Mouse (Mus musculus): ENCODE data around the gene Mettl15. TPM values are rescaled to one million over a fixed set of nuclear protein-coding genes. Genes with fewer than 3 reads are reported as not detected.

Gene Mettl15
- total and polyA plus RNA-seq, 3 experiments: 3.1 to 5.3 TPM; not detected in 1

- H3K9ac ChIP-seq (ENCODE audit: control insufficient read depth, low read depth, low read length, poor library complexity, severe bottlenecking): no peak overlapping the region
- H3K36me3 ChIP-seq (ENCODE audit: control insufficient read depth in 1 of 2, insufficient read depth in 2 of 2, low read length in 2 of 2): no peaks in the 10 kb centered on the region
- H3K27me3 ChIP-seq (ENCODE audit: control insufficient read depth in 1 of 2, insufficient read depth in 2 of 2, low read length in 2 of 2): no peaks in the 10 kb centered on the region
- no peaks in the 10 kb centered on the region for H3K9me3 ChIP-seq (replicated peaks; ENCODE audit: insufficient read depth, low read length)
- no peak for DNase-seq (ENCODE audit: low read depth, low spot score)
- no peaks in the 10 kb centered on the region for H3K4me1 ChIP-seq (ENCODE audit: control insufficient read depth in 1 of 2, insufficient read depth in 2 of 2, low read length in 2 of 2)
- H3K27ac ChIP-seq (ENCODE audit: control insufficient read depth, low read depth, low read length): no peak overlapping the region
- H3K4me3 ChIP-seq (ENCODE audit: control insufficient read depth in 1 of 2, insufficient read depth in 1 of 2, low read depth in 2 of 2, low read length in 2 of 2): no peak overlapping the region
- no peak for TF ChIP-seq CHD1 (IDR thresholded peaks at IDR 0.05; ENCODE audit: low read depth, low read length)
- no peak for TF ChIP-seq EP300 (IDR thresholded peaks at IDR 0.05; ENCODE audit: low read depth in 1 of 2, low read length in 2 of 2)
- no peak for TF ChIP-seq GABPA (IDR thresholded peaks at IDR 0.05; ENCODE audit: low read depth, low read length)
- TF ChIP-seq E2F4 (IDR thresholded peaks at IDR 0.05; ENCODE audit: borderline replicate concordance, low read depth, low read length): no peak
- no peak for TF ChIP-seq ZC3H11A (IDR thresholded peaks at IDR 0.05; ENCODE audit: low read depth, low read length)
- TF ChIP-seq CTCF (IDR thresholded peaks at IDR 0.05 in 2 of 3, conservative IDR thresholded peaks at IDR 0.05 in 1 of 3; ENCODE audit: control insufficient read depth in 1 of 3, insufficient read depth in 1 of 3, low read depth in 2 of 3, low read length in 3 of 3, poor library complexity in 1 of 3, severe bottlenecking in 1 of 3): no peak
- no peak for TF ChIP-seq POLR2AphosphoS2 (IDR thresholded peaks at IDR 0.05; ENCODE audit: low read length)
- no peak for TF ChIP-seq RCOR1 (IDR thresholded peaks at IDR 0.05; ENCODE audit: low read depth, low read length)
- no peak for TF ChIP-seq SMC3 (IDR thresholded peaks at IDR 0.05; ENCODE audit: low read depth, low read length)
- TF ChIP-seq ETS1 (IDR thresholded peaks at IDR 0.05; ENCODE audit: low read depth, low read length): no peak
- no peak for TF ChIP-seq GATA1 (IDR thresholded peaks at IDR 0.05; ENCODE audit: low read depth, low read length)
- no peak for TF ChIP-seq CHD2 (IDR thresholded peaks at IDR 0.05; ENCODE audit: low read length)
- TF ChIP-seq TBP (IDR thresholded peaks at IDR 0.05; ENCODE audit: low read depth, low read length): no peak
- no peak for TF ChIP-seq MYC (IDR thresholded peaks at IDR 0.05; ENCODE audit: low read depth, low read length)
- no peak for TF ChIP-seq MYB (IDR thresholded peaks at IDR 0.05; ENCODE audit: low read depth, low read length)
- TF ChIP-seq NRF1 (IDR thresholded peaks at IDR 0.05; ENCODE audit: insufficient read depth, low read depth, low read length, poor library complexity, severe bottlenecking): no peak
- no peak for TF ChIP-seq BHLHE40 (IDR thresholded peaks at IDR 0.05; ENCODE audit: borderline replicate concordance, low read depth, low read length)
- no peak for TF ChIP-seq MEF2A (IDR thresholded peaks at IDR 0.05; ENCODE audit: extremely low read depth, insufficient replicate concordance, low read depth, low read length, poor library complexity, severe bottlenecking)
- no peak for TF ChIP-seq ELF1 (IDR thresholded peaks at IDR 0.05; ENCODE audit: low read depth, low read length)
- no peaks in the 10 kb centered on the region for H3K79me2 ChIP-seq (ENCODE audit: control insufficient read depth, insufficient read depth, low read length, poor library complexity)
These were observed 72.5 kb downstream of the Mettl15 start for GRCm38 (mm10) chr2:109208032-109208431.

- Histone ChIP-seq H3K9ac (ENCODE audit: control insufficient read depth, low read depth, low read length, poor library complexity, severe bottlenecking) (no peak overlapping the region), H3K79me2 (ENCODE audit: control insufficient read depth, insufficient read depth, low read length, poor library complexity) (no peaks in the 10 kb centered on the region)
- DNase-seq (ENCODE audit: low read depth, low spot score): no peak
These were observed 97.6 kb downstream of the Mettl15 start for GRCm38 (mm10) chr2:109182993-109183392.

More at GRCm38 (mm10) chr2:109182993-109183392, 97.6 kb downstream of the Mettl15 start:
- no peak overlapping the region for H3K27ac ChIP-seq (ENCODE audit: control insufficient read depth, low read depth, low read length)
- no peaks in the 10 kb centered on the region for H3K36me3 ChIP-seq (ENCODE audit: control insufficient read depth in 1 of 2, insufficient read depth in 2 of 2, low read length in 2 of 2)
- H3K4me1 ChIP-seq (ENCODE audit: control insufficient read depth in 1 of 2, insufficient read depth in 2 of 2, low read length in 2 of 2): no peaks in the 10 kb centered on the region
- TF ChIP-seq RCOR1 (IDR thresholded peaks at IDR 0.05; ENCODE audit: low read depth, low read length) (no peak), POLR2A (IDR thresholded peaks at IDR 0.05; ENCODE audit: control insufficient read depth in 1 of 2, insufficient read depth in 1 of 2, low read depth in 1 of 2, low read length in 2 of 2, poor library complexity in 1 of 2) (no peak), SMC3 (IDR thresholded peaks at IDR 0.05; ENCODE audit: low read depth, low read length) (no peak), POLR2AphosphoS2 (IDR thresholded peaks at IDR 0.05; ENCODE audit: low read length) (no peak), MXI1 (IDR thresholded peaks at IDR 0.05; ENCODE audit: low read depth, low read length) (no peak), BHLHE40 (IDR thresholded peaks at IDR 0.05; ENCODE audit: borderline replicate concordance, low read depth, low read length) (no peak), MAZ (IDR thresholded peaks at IDR 0.05; ENCODE audit: low read depth, low read length) (no peak), MYB (IDR thresholded peaks at IDR 0.05; ENCODE audit: low read depth, low read length) (no peak), POLR2AphosphoS5 (IDR thresholded peaks at IDR 0.05; ENCODE audit: borderline replicate concordance, low read depth, low read length) (no peak)
- no peak overlapping the region for H3K4me3 ChIP-seq (ENCODE audit: control insufficient read depth in 1 of 2, insufficient read depth in 1 of 2, low read depth in 2 of 2, low read length in 2 of 2)
- H3K9me3 ChIP-seq (replicated peaks; ENCODE audit: insufficient read depth, low read length): no peaks in the 10 kb centered on the region
- no peaks in the 10 kb centered on the region for H3K27me3 ChIP-seq (ENCODE audit: control insufficient read depth in 1 of 2, insufficient read depth in 2 of 2, low read length in 2 of 2)
